Mouse (Mus musculus) heart, embryonic 12.5 days (tissue): ENCODE measurements at regions not wholly inside any gene's neighbourhood (a gene's known extent, or its start where the extent isn't known, plus 50 kb on each side); places are given as distances from the start of the nearest gene placed in this dataset.
A peak's percentile ranks its signal among the peaks of the same experiment; 100 is the strongest.

ENCODE experiments used
- ATAC-seq: fragments of 200-750 bp; cut with Nextera tagmentation; 2 replicates; pipeline ENCODE4 v1.8.0; 2017; ENCODE audit warnings: moderate TSS enrichment, moderate library complexity; ENCODE audit not compliant: insufficient number of reproducible peaks, low FRiP score
- H3K27ac ChIP-seq: fragments of 300-500 bp; sonication (generic); 2 replicates; pipeline ENCODE4 v1.5.1; 2016; ENCODE audit warnings: mild to moderate bottlenecking, moderate library complexity; ENCODE audit not compliant: poor library complexity, severe bottlenecking
- H3K27me3 ChIP-seq: fragments of 300-500 bp; sonication (generic); replicated peaks from 2 replicates; pipeline ENCODE4 v1.6.1; 2016; ENCODE audit warnings: mild to moderate bottlenecking, moderate library complexity
- H3K36me3 ChIP-seq: fragments of 300-500 bp; sonication (generic); 2 replicates; pipeline ENCODE4 v1.6.1; 2016; ENCODE audit warnings: mild to moderate bottlenecking, moderate library complexity
- H3K4me1 ChIP-seq: fragments of 300-500 bp; sonication (generic); replicated peaks from 2 replicates; pipeline ENCODE4 v1.6.1; 2016; ENCODE audit warnings: mild to moderate bottlenecking
- H3K4me2 ChIP-seq: fragments of 300-500 bp; sonication (generic); 2 replicates; pipeline ENCODE4 v1.6.1; 2016; ENCODE audit warnings: mild to moderate bottlenecking, moderate library complexity
- H3K4me3 ChIP-seq: fragments of 300-500 bp; sonication (generic); 2 replicates; pipeline ENCODE4 v1.5.1; 2016; ENCODE audit warnings: mild to moderate bottlenecking
- H3K9ac ChIP-seq: fragments of 300-500 bp; sonication (generic); 2 replicates; pipeline ENCODE4 v1.6.1; 2016; ENCODE audit warnings: mild to moderate bottlenecking, moderate library complexity
- H3K9me3 ChIP-seq: fragments of 300-500 bp; sonication (generic); replicated peaks from 2 replicates; pipeline ENCODE4 v1.6.1; 2016; ENCODE audit warnings: mild to moderate bottlenecking, moderate library complexity
- WGBS: fragments of 180-500 bp; shearing (Covaris S2); methylation state at CpG from one replicate; pipeline ENCODE4 v1.1.7; 2016; 5-methylcytosine and 5-hydroxymethylcytosine counted together

GRCm38 (mm10) chr11:17768345-17768759 is 185.3 kb downstream of the Etaa1 start:
- peak overlapping the region; percentile 52; the same call in 1 of the 2 replicates for H3K27ac ChIP-seq
- H3K9me3 ChIP-seq: no peaks in the 10 kb centered on the region
- H3K27me3 ChIP-seq: no peaks in the 10 kb centered on the region; the same call in 1 of the 2 replicates
- H3K9ac ChIP-seq: no peak overlapping the region
- peaks cover 12% of the 10 kb centered on the region for H3K4me1 ChIP-seq
- no peaks in the 10 kb centered on the region for H3K36me3 ChIP-seq
- H3K4me2 ChIP-seq: no peak overlapping the region
- H3K4me3 ChIP-seq: no peak overlapping the region
- ATAC-seq: peak; percentile 69

GRCm38 (mm10) chr11:17768837-17769466 is 184.7 kb downstream of the Etaa1 start:
- Histone ChIP-seq H3K4me2 (no peak overlapping the region), H3K36me3 (no peaks in the 10 kb centered on the region), H3K9ac (no peak overlapping the region), H3K27me3 (no peaks in the 10 kb centered on the region; the same call in 1 of the 2 replicates), H3K9me3 (no peaks in the 10 kb centered on the region), H3K4me1 (peaks cover 12% of the 10 kb centered on the region), H3K27ac (no peak overlapping the region), H3K4me3 (no peak overlapping the region)
- no peak for ATAC-seq
- WGBS: 54% methylated on average over 4 of the region's 4 CpGs

- no peak overlapping the region for H3K27ac ChIP-seq
- H3K36me3 ChIP-seq: no peaks in the 10 kb centered on the region
- H3K27me3 ChIP-seq: no peaks in the 10 kb centered on the region
- H3K9me3 ChIP-seq: no peaks in the 10 kb centered on the region
- H3K4me3 ChIP-seq: no peak overlapping the region
- H3K9ac ChIP-seq: no peak overlapping the region
- H3K4me1 ChIP-seq: no peaks in the 10 kb centered on the region
- no peak for ATAC-seq
- H3K4me2 ChIP-seq: no peak overlapping the region
These were observed 156.0 kb downstream of the Etaa1 start for GRCm38 (mm10) chr11:17797632-17798031.

- ATAC-seq: no peak
- Histone ChIP-seq H3K4me2 (no peak overlapping the region), H3K9ac (no peak overlapping the region), H3K36me3 (no peaks in the 10 kb centered on the region), H3K4me3 (no peak overlapping the region), H3K4me1 (no peaks in the 10 kb centered on the region), H3K27me3 (no peaks in the 10 kb centered on the region), H3K9me3 (no peaks in the 10 kb centered on the region), H3K27ac (no peak overlapping the region)
- WGBS: 74% methylated on average over 3 of the region's 3 CpGs
These were observed 145.8 kb downstream of the Etaa1 start for GRCm38 (mm10) chr11:17807851-17808250.

- no peak for ATAC-seq
- 81% methylated on average over 8 of the region's 8 CpGs for WGBS
- no peaks in the 10 kb centered on the region for H3K4me1 ChIP-seq
These were observed 141.7 kb downstream of the Etaa1 start for GRCm38 (mm10) chr11:17811829-17812559.

GRCm38 (mm10) chr11:17842642-17843041 is 111.0 kb downstream of the Etaa1 start:
- Histone ChIP-seq H3K4me3 (no peak overlapping the region), H3K4me1 (no peaks in the 10 kb centered on the region), H3K36me3 (no peaks in the 10 kb centered on the region), H3K27me3 (no peaks in the 10 kb centered on the region), H3K9ac (no peak overlapping the region), H3K27ac (no peak overlapping the region), H3K9me3 (0 out of 2 replicates have a peak, but pooled peaks cover 3% of the 10 kb centered on the region), H3K4me2 (no peak overlapping the region)
- WGBS: 59% methylated on average over 2 of the region's 2 CpGs
- ATAC-seq: no peak

More at GRCm38 (mm10) chr11:17811829-17812559, 141.7 kb downstream of the Etaa1 start:
- Histone ChIP-seq H3K27me3 (no peaks in the 10 kb centered on the region), H3K4me2 (no peak overlapping the region), H3K9me3 (no peaks in the 10 kb centered on the region), H3K9ac (no peak overlapping the region), H3K4me3 (no peak overlapping the region), H3K27ac (no peak overlapping the region), H3K36me3 (no peaks in the 10 kb centered on the region)

GRCm38 (mm10) chr11:17852405-17852804 is 101.3 kb downstream of the Etaa1 start:
- Histone ChIP-seq H3K9ac (no peak overlapping the region), H3K4me3 (no peak overlapping the region), H3K9me3 (no peaks in the 10 kb centered on the region), H3K27ac (no peak overlapping the region), H3K4me2 (no peak overlapping the region), H3K36me3 (no peaks in the 10 kb centered on the region), H3K4me1 (peaks cover 9% of the 10 kb centered on the region; the same call in 1 of the 2 replicates), H3K27me3 (no peaks in the 10 kb centered on the region)
- WGBS: 35% methylated on average over 7 of the region's 7 CpGs
- no peak for ATAC-seq

GRCm38 (mm10) chr11:17853246-17853804 is 100.3 kb downstream of the Etaa1 start:
- no peak overlapping the region for H3K9ac ChIP-seq
- H3K4me2 ChIP-seq: no peak overlapping the region
- H3K4me1 ChIP-seq: peaks cover 9% of the 10 kb centered on the region; the same call in 1 of the 2 replicates
- ATAC-seq: no peak
- no peaks in the 10 kb centered on the region for H3K27me3 ChIP-seq
- 74% methylated on average over 8 of the region's 8 CpGs for WGBS
- H3K27ac ChIP-seq: no peak overlapping the region
- no peaks in the 10 kb centered on the region for H3K36me3 ChIP-seq
- no peak overlapping the region for H3K4me3 ChIP-seq
- no peaks in the 10 kb centered on the region for H3K9me3 ChIP-seq

GRCm38 (mm10) chr11:17853832-17854231 is 99.8 kb downstream of the Etaa1 start:
- no peak overlapping the region for H3K4me3 ChIP-seq
- 66% methylated on average over 3 of the region's 3 CpGs for WGBS
- no peak overlapping the region for H3K9ac ChIP-seq
- no peak for ATAC-seq
- H3K4me2 ChIP-seq: no peak overlapping the region
- no peak overlapping the region for H3K27ac ChIP-seq
- no peaks in the 10 kb centered on the region for H3K9me3 ChIP-seq
- no peaks in the 10 kb centered on the region for H3K36me3 ChIP-seq
- no peaks in the 10 kb centered on the region for H3K27me3 ChIP-seq
- H3K4me1 ChIP-seq: peaks cover 10% of the 10 kb centered on the region; the same call in 1 of the 2 replicates

GRCm38 (mm10) chr11:17859364-17860131 is 94.1 kb downstream of the Etaa1 start:
- H3K4me3 ChIP-seq: no peak overlapping the region
- H3K9me3 ChIP-seq: no peaks in the 10 kb centered on the region
- peak overlapping the region; percentile 44 for H3K4me2 ChIP-seq
- H3K27me3 ChIP-seq: no peaks in the 10 kb centered on the region
- ATAC-seq: no peak
- peaks cover 9% of the 10 kb centered on the region; the same call in 1 of the 2 replicates for H3K4me1 ChIP-seq
- peak overlapping the region; percentile 23; the same call in 1 of the 2 replicates for H3K27ac ChIP-seq
- WGBS: 18% methylated on average over 9 of the region's 9 CpGs
- H3K36me3 ChIP-seq: no peaks in the 10 kb centered on the region
- no peak overlapping the region for H3K9ac ChIP-seq
